Mouse (Mus musculus) ES-Bruce4 (cell line): ENCODE data around the gene Cyth3.

ENCODE experiments used
- CTCF ChIP-seq: IDR thresholded peaks from one replicate; pipeline ENCODE4 v1.8.1; 2011; ENCODE audit warnings: low read depth, low read length
- EP300 ChIP-seq: IDR thresholded peaks from 2 replicates; pipeline ENCODE4 v1.6.1; 2011; ENCODE audit warnings: low read depth, low read length; ENCODE audit not compliant: insufficient read depth
- POLR2A ChIP-seq: IDR thresholded peaks from one replicate; pipeline ENCODE4 v1.8.1; 2011; ENCODE audit warnings: low read length; ENCODE audit not compliant: insufficient read depth

- TF ChIP-seq CTCF (no peak), POLR2A (no peak), EP300 (no peak)
Observed at GRCm38 (mm10) chr5:143632674-143633557, 10.7 kb downstream of the Cyth3 start.
